Mouse (Mus musculus) liver, postnatal 0 days (tissue): Measurements from ENCODE around the gene Pias4. TPM values are rescaled to one million over a fixed set of nuclear protein-coding genes. Genes with fewer than 3 reads are reported as not detected.

ENCODE experiments used
- ATAC-seq: fragments of 200-750 bp; cut with Nextera tagmentation; 2 replicates; pipeline ENCODE4 v1.8.0; 2017; ENCODE audit warnings: mild to moderate bottlenecking, moderate library complexity
- DNase-seq: peaks from one replicate; pipeline ENCODE4 v3.0.0-alpha.2; 2016
- H3K27ac ChIP-seq: fragments of 300-500 bp; sonication (generic); 2 replicates; pipeline ENCODE4 v1.5.1; 2014; ENCODE audit warnings: antibody characterized with exemption, moderate library complexity, mild to moderate bottlenecking, low read depth
- H3K27me3 ChIP-seq: fragments of 300-500 bp; sonication (generic); 2 replicates; pipeline ENCODE4 v1.6.1; 2014; ENCODE audit warnings: low read length, control low read depth, mixed read lengths; ENCODE audit not compliant: insufficient read depth
- H3K36me3 ChIP-seq: fragments of 300-500 bp; sonication (generic); replicated peaks from 2 replicates; pipeline ENCODE4 v1.6.1; 2014; ENCODE audit warnings: mild to moderate bottlenecking, control low read depth, low read length, moderate library complexity, mixed read lengths; ENCODE audit not compliant: insufficient read depth
- H3K4me1 ChIP-seq: fragments of 300-500 bp; sonication (generic); 2 replicates; pipeline ENCODE4 v1.6.1; 2014; ENCODE audit warnings: antibody characterized with exemption, mild to moderate bottlenecking, control low read depth; ENCODE audit not compliant: insufficient read depth
- H3K4me2 ChIP-seq: fragments of 300-500 bp; sonication (generic); 2 replicates; pipeline ENCODE4 v1.6.1; 2014; ENCODE audit warnings: low read depth, mild to moderate bottlenecking, low read length, moderate library complexity, mixed read lengths
- H3K4me3 ChIP-seq: fragments of 300-500 bp; sonication (generic); 2 replicates; pipeline ENCODE4 v1.5.1; 2014; ENCODE audit warnings: low read depth, low read length
- H3K9ac ChIP-seq: fragments of 300-500 bp; sonication (generic); replicated peaks from 2 replicates; pipeline ENCODE4 v1.6.1; 2014; ENCODE audit warnings: mild to moderate bottlenecking, moderate library complexity
- H3K9me3 ChIP-seq: fragments of 300-500 bp; sonication (generic); 2 replicates; pipeline ENCODE4 v1.6.1; 2016; ENCODE audit warnings: mild to moderate bottlenecking, control low read depth, low read length, mixed read lengths
- CTCF ChIP-seq: sonication (generic); IDR thresholded peaks from 2 replicates; pipeline ENCODE4 v1.5.1; 2016; ENCODE audit warnings: antibody characterized with exemption, low read depth
- EP300 ChIP-seq: IDR thresholded peaks from 2 replicates; pipeline ENCODE4 v1.6.1; 2016; ENCODE audit warnings: antibody characterized with exemption, low read depth, mild to moderate bottlenecking
- WGBS: fragments of 180-500 bp; shearing (Covaris S2); extraction: QIAGEN DNeasy Blood & Tissue Kit; methylation state at CpG from one replicate; pipeline ENCODE4 v1.1.7; 2014; ENCODE audit not compliant: insufficient replicate concordance; 5-methylcytosine and 5-hydroxymethylcytosine counted together
- polyA plus RNA-seq: library from polyadenylated mRNA; unstranded; fragments of >200 nt; fragmentation: Nextera tagmentation; extraction: Ambion mirVana; gene quantifications from 2 replicates; pipeline ENCODE4 v1.2.1, GENCODE M21; 2015

Pias4 gene
- polyA plus RNA-seq, 1 experiment from 2014 or later = 14.6 TPM

DNA sequence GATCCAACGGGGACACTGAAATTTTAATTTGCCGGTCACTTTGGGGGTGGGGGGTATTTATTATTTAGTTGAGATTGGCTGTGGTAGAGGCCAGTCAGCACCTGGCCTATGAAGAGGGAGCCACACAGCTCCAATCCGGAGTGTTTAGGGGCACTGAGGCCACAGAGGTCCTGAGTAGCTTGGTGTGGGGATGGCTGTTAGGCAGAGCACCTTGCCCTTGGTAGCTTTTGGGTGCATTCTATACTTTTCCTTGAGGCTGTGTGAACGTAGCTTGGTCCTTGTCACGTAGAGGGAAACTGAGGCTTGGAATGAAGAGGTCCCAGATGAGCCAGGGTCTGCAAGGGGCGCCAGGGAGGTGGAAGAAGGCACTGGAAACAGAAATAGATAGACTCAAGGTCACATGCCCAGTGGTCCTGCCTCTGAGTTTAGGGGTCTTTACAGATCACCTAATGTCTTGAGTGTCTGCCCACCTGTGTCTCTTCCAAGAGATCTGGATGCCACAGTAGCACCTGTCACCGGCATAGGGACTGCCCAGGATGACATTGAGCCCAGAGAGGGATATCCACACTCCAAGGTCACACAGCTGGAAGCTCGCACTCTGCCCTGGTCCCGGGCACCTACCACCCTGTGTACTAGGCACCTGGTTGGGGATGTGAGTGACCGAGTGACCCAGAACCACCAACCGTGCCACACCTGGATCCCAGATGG lies 28.7 kb downstream of the Pias4 start:
- ATAC-seq = no peak
- H3K36me3 ChIP-seq = peaks cover 25% of the 10 kb centered on the region
- H3K4me1 ChIP-seq = peaks cover 56% of the 10 kb centered on the region
- H3K9me3 ChIP-seq = no peaks in the 10 kb centered on the region
- no peak for TF ChIP-seq CTCF
- TF ChIP-seq EP300 = no peak
- peak overlapping the region; percentile 97 for H3K4me3 ChIP-seq
- peak overlapping the region; percentile 98 for H3K27ac ChIP-seq
- peak overlapping the region; percentile 96 for H3K9ac ChIP-seq
- 53% methylated on average over 11 of the region's 11 CpGs for WGBS
- no peak for DNase-seq
- H3K27me3 ChIP-seq = no peaks in the 10 kb centered on the region
- H3K4me2 ChIP-seq = peak overlapping the region; percentile 98

- ATAC-seq (no peak), DNase-seq (no peak)
- peak overlapping the region; percentile 97 for H3K4me3 ChIP-seq
- H3K27ac ChIP-seq = peak overlapping the region; percentile 98
- peaks cover 18% of the 10 kb centered on the region for H3K36me3 ChIP-seq
- peaks cover 60% of the 10 kb centered on the region for H3K4me1 ChIP-seq
- no peaks in the 10 kb centered on the region for H3K27me3 ChIP-seq
- WGBS = 2% methylated on average over 20 of the region's 24 CpGs
- TF ChIP-seq EP300 = no peak
- TF ChIP-seq CTCF = no peak
- no peaks in the 10 kb centered on the region for H3K9me3 ChIP-seq
- peak overlapping the region; percentile 96 for H3K9ac ChIP-seq
- H3K4me2 ChIP-seq = peak overlapping the region; percentile 98
Measured at GRCm38 (mm10) chr10:81138131-81138782, 29.5 kb downstream of the Pias4 start.

GRCm38 (mm10) chr10:81137252-81138130 lies 30.2 kb downstream of the Pias4 start:
- H3K36me3 ChIP-seq = peaks cover 14% of the 10 kb centered on the region
- peak overlapping the region; percentile 98 for H3K4me2 ChIP-seq
- ATAC-seq = peak; percentile 84
- peaks cover 55% of the 10 kb centered on the region for H3K4me1 ChIP-seq
- WGBS = under 1% methylated on average over 74 of the region's 89 CpGs
- peak overlapping the region; percentile 97 for H3K4me3 ChIP-seq
- TF ChIP-seq CTCF (no peak), EP300 (no peak)
- peak; percentile 99 for DNase-seq
- H3K27ac ChIP-seq = peak overlapping the region; percentile 100
- no peaks in the 10 kb centered on the region for H3K27me3 ChIP-seq
- peak overlapping the region; percentile 100 for H3K9ac ChIP-seq
- H3K9me3 ChIP-seq = no peaks in the 10 kb centered on the region

DNA sequence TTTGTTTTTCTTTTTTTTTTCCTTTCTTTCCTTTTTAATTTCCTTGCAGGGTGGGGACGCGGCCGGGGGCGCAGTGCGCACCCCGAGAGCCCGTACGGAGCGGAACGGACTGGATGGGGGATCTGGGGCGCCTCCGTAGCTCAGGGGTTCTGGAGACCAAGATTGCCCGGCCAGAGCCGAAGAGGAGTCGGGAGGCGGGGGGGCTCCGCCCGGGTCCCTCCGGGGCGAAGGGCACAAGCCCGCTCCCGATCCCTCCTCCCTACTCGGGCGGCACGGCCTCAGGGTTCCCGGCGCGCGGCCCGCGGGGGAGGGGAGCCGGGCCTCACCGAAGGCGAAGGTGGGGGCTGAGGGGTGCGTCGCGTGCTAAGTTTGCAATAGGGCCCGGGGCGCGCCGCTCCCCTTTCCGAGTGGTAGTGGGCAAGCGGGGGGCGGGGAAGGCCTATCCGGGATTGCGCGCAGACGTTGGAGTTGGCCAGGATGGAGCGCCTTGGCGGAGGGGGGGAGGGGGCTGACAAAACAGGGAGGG lies 31.0 kb downstream of the Pias4 start:
- Histone ChIP-seq H3K4me3 (peak overlapping the region; percentile 97), H3K4me1 (peaks cover 50% of the 10 kb centered on the region), H3K27me3 (no peaks in the 10 kb centered on the region), H3K36me3 (peaks cover 12% of the 10 kb centered on the region), H3K9ac (peak overlapping the region; percentile 100), H3K9me3 (no peaks in the 10 kb centered on the region), H3K4me2 (peak overlapping the region; percentile 98), H3K27ac (peak overlapping the region; percentile 100)
- under 1% methylated on average over 35 of the region's 50 CpGs for WGBS
- peak; percentile 87 for DNase-seq
- ATAC-seq = peak; percentile 33
- TF ChIP-seq CTCF (no peak), EP300 (no peak)

DNA sequence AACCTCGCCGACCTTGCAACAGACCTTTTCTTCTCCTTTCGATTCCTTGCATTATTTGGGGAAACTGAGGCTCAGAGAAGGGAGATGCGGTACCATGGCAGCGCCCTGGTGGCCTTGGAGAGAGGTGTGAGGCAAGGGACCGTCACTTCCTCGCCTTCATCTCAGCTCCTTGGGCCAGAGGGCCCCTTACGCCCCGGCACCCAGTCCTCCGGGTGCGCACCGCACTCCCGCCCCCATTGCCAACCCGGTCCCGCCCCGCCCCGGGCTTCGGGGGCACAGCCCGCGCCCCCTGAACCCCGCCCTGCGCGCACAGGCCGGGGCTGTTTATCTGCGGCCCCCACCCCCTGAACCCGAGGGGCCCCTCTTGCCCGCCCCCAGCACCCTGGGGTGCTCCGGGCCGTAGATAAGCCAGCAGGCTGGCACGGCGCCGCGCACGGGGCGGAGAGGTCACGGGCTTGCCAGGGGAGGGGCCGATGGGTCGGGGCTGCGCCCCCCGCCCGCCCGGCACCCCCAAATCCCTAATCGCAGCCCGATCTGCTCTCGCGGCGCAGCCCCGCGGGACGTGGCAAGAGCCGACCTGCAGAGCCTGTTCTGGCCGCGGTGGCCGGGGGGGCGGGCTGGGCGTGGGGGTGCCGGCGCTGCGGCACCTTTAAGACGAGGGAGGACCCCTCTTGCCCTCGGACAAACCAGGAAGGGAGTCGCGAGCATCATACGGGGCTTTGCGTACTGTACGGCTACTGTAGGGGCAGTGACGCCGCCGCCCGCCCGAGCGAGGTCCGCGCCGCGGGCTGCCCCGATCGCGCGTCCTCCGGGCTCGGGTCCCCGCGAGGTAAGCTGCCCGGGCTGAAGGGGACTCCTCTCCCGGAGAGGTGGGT lies 31.7 kb downstream of the Pias4 start:
- DNase-seq = peak; percentile 86
- under 1% methylated on average over 50 of the region's 86 CpGs for WGBS
- Histone ChIP-seq H3K36me3 (peaks cover 5% of the 10 kb centered on the region), H3K27me3 (no peaks in the 10 kb centered on the region), H3K4me2 (peak overlapping the region; percentile 98), H3K9ac (peak overlapping the region; percentile 100), H3K4me3 (peak overlapping the region; percentile 97), H3K4me1 (peaks cover 43% of the 10 kb centered on the region), H3K27ac (peak overlapping the region; percentile 100), H3K9me3 (no peaks in the 10 kb centered on the region)
- no peak for TF ChIP-seq EP300
- 0 out of 2 replicates have a peak, but pooled peaks have one; percentile 5 for TF ChIP-seq CTCF
- peak; percentile 27 for ATAC-seq
